Mouse (Mus musculus) limb, embryonic 12.5 days (tissue): Measurements from ENCODE around the gene Omt2b. TPM values are rescaled to one million over a fixed set of nuclear protein-coding genes. Genes with fewer than 3 reads are reported as not detected.
"Not testable (repeated sequence)": the region's sequence is repeated elsewhere in the genome, so short reads cannot be mapped to it uniquely, and the experiment has no call there.

Experiments
- ATAC-seq: fragments of 200-750 bp; cut with Nextera tagmentation; 2 replicates; pipeline ENCODE4 v1.8.0; 2017; ENCODE audit warnings: low read depth, moderate TSS enrichment; ENCODE audit not compliant: insufficient number of reproducible peaks, insufficient read depth, low FRiP score, low TSS enrichment
- H3K27ac ChIP-seq: fragments of 300-500 bp; sonication (generic); 2 replicates; pipeline ENCODE4 v1.5.1; 2016; ENCODE audit warnings: mild to moderate bottlenecking, moderate library complexity
- H3K27me3 ChIP-seq: fragments of 300-500 bp; sonication (generic); 2 replicates; pipeline ENCODE4 v1.6.1; 2016; ENCODE audit warnings: mild to moderate bottlenecking, moderate library complexity
- H3K36me3 ChIP-seq: fragments of 300-500 bp; sonication (generic); 2 replicates; pipeline ENCODE4 v1.6.1; 2016; ENCODE audit warnings: mild to moderate bottlenecking, moderate library complexity
- H3K4me1 ChIP-seq: fragments of 300-500 bp; sonication (generic); replicated peaks from 2 replicates; pipeline ENCODE4 v1.6.1; 2016
- H3K4me2 ChIP-seq: fragments of 300-500 bp; sonication (generic); 2 replicates; pipeline ENCODE4 v1.6.1; 2016; ENCODE audit warnings: mild to moderate bottlenecking, moderate library complexity
- H3K4me3 ChIP-seq: fragments of 300-500 bp; sonication (generic); replicated peaks from 2 replicates; pipeline ENCODE4 v1.5.1; 2016; ENCODE audit warnings: mild to moderate bottlenecking
- H3K9ac ChIP-seq: fragments of 300-500 bp; sonication (generic); replicated peaks from 2 replicates; pipeline ENCODE4 v1.6.1; 2016; ENCODE audit warnings: mild to moderate bottlenecking, moderate library complexity
- H3K9me3 ChIP-seq: fragments of 300-500 bp; sonication (generic); 2 replicates; pipeline ENCODE4 v1.6.1; 2016; ENCODE audit warnings: mild to moderate bottlenecking, moderate library complexity
- WGBS: fragments of 180-500 bp; shearing (Covaris S2); methylation state at CpG from one replicate; pipeline ENCODE4 v1.1.7; 2016; 5-methylcytosine and 5-hydroxymethylcytosine counted together
- polyA plus RNA-seq: library from polyadenylated mRNA; unstranded; fragments of >200 nt; fragmentation: Nextera tagmentation; extraction: Ambion mirVana; gene quantifications from 2 replicates; pipeline ENCODE4 v1.2.1, GENCODE M21; 2016

The Omt2b gene
- polyA plus RNA-seq, 1 experiment from 2014 or later = not detected

DNA sequence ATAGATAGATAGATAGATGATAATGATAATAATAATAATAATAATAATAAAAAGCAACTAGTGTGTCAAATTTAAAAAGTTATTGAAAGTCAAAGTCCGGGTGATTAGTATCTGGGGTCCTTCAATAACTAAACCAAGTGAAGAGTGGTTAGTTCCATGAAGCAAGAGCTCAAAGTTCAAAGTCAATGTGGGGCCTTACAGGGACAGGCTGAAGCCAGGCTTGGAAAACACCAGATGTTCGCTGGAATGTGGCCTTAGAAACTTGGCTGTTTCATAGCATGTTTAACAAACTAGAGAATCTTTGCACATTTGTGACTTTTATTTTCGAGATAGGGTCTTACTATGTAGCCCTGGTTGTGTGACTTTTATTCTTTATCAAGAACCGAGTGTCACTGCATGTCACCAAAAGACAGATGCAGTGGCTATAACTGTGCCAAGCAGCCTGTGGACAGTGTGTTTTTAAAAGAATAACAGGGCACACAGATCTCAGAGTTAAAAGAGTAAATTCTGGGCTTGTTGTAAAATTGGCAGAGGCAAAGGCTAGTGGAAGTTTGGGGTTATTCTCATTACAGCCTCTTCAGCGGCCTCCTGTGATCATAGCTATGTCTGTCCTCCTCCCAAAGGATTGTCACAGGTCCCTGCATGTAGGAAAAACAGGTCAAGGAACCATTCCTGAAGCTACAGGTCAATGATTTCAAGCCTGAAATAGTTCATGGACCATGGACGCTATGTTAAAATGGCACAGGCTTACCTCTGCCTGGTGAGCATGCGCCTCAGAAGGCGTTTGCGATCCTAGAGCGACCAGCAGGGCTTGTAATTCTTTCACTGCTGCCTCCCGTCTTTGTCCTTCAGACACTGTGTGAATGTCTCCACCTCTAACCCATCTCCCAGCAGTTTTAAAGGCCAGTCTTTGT lies 27.5 kb downstream of the Omt2b start:
- Histone ChIP-seq H3K9ac (no peak overlapping the region), H3K36me3 (no peaks in the 10 kb centered on the region), H3K27ac (no peak overlapping the region), H3K4me3 (no peak overlapping the region), H3K4me1 (no peaks in the 10 kb centered on the region), H3K9me3 (no peaks in the 10 kb centered on the region), H3K27me3 (no peaks in the 10 kb centered on the region), H3K4me2 (no peak overlapping the region)
- ATAC-seq = no peak
- 77% methylated on average over 11 of the region's 11 CpGs for WGBS

DNA sequence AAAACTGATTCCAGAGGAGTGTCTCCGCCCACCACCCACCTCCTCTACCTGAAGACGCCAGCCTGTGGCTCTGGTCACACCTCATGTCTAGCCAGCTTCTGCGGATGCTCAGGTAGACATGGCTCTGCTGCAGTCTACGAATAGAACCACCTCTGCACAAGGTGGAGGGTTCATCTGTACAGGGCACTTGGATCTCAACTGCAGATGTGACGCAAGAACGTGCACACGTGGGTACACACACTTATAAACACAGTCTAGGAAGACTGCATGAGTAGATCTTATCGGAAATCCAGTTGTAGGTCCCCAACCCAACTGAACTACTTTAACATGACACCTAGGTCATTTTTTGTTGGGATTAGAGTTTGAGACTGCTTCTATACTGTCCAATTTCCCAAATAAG lies 28.2 kb downstream of the Omt2b start, which contains the start of gene Gsta2:
Gsta2 (minus strand) TSS at position 178 of the 400 bp plus-strand sequence.
- Histone ChIP-seq H3K4me2 (no peak within 1 kb of the TSS), H3K4me3 (no peak within 1 kb of the TSS), H3K9me3 (no peaks in the 10 kb centered on the region), H3K4me1 (no peaks in the 10 kb centered on the region), H3K9ac (no peak within 1 kb of the TSS), H3K27ac (no peak within 1 kb of the TSS), H3K36me3 (no peaks in the 10 kb centered on the region), H3K27me3 (no peaks in the 10 kb centered on the region)
- ATAC-seq = no peak
- 85% methylated on average over 8 of the region's 8 CpGs for WGBS

GRCm38 (mm10) chr9:78358053-78358452 lies 30.7 kb downstream of the Omt2b start:
- Histone ChIP-seq H3K27me3 (no peaks in the 10 kb centered on the region), H3K9me3 (no peaks in the 10 kb centered on the region), H3K9ac (no peak overlapping the region), H3K36me3 (no peaks in the 10 kb centered on the region), H3K4me2 (no peak overlapping the region), H3K4me3 (no peak overlapping the region), H3K4me1 (no peaks in the 10 kb centered on the region), H3K27ac (no peak overlapping the region)
- ATAC-seq = no peak
- WGBS = 14% methylated on average over 9 of the region's 9 CpGs

GRCm38 (mm10) chr9:78359750-78360483 lies 32.5 kb downstream of the Omt2b start:
- H3K4me2 ChIP-seq = no peak overlapping the region

GRCm38 (mm10) chr9:78360484-78360872 lies 33.1 kb downstream of the Omt2b start:
- ATAC-seq = no peak
- Histone ChIP-seq H3K4me2 (no peak overlapping the region), H3K36me3 (no peaks in the 10 kb centered on the region), H3K27me3 (no peaks in the 10 kb centered on the region), H3K9ac (no peak overlapping the region), H3K4me1 (no peaks in the 10 kb centered on the region), H3K4me3 (no peak overlapping the region), H3K27ac (no peak overlapping the region), H3K9me3 (no peaks in the 10 kb centered on the region)
- 21% methylated on average over 2 of the region's 2 CpGs for WGBS

More at GRCm38 (mm10) chr9:78359750-78360483, 32.5 kb downstream of the Omt2b start:
- 73% methylated on average over 6 of the region's 6 CpGs for WGBS
- no peaks in the 10 kb centered on the region for H3K9me3 ChIP-seq
- no peaks in the 10 kb centered on the region for H3K27me3 ChIP-seq
- H3K4me1 ChIP-seq = no peaks in the 10 kb centered on the region
- H3K9ac ChIP-seq = no peak overlapping the region
- H3K27ac ChIP-seq = no peak overlapping the region
- ATAC-seq = no peak
- no peak overlapping the region for H3K4me3 ChIP-seq
- no peaks in the 10 kb centered on the region for H3K36me3 ChIP-seq

GRCm38 (mm10) chr9:78363374-78363773 lies 36.0 kb downstream of the Omt2b start:
- H3K27ac ChIP-seq = no peak overlapping the region
- no peak overlapping the region for H3K4me3 ChIP-seq
- H3K36me3 ChIP-seq = no peaks in the 10 kb centered on the region
- 63% methylated on average over 6 of the region's 6 CpGs for WGBS
- H3K4me1 ChIP-seq = no peaks in the 10 kb centered on the region
- no peak overlapping the region for H3K4me2 ChIP-seq
- H3K9ac ChIP-seq = no peak overlapping the region
- no peaks in the 10 kb centered on the region for H3K27me3 ChIP-seq
- no peak for ATAC-seq
- H3K9me3 ChIP-seq = no peaks in the 10 kb centered on the region

DNA sequence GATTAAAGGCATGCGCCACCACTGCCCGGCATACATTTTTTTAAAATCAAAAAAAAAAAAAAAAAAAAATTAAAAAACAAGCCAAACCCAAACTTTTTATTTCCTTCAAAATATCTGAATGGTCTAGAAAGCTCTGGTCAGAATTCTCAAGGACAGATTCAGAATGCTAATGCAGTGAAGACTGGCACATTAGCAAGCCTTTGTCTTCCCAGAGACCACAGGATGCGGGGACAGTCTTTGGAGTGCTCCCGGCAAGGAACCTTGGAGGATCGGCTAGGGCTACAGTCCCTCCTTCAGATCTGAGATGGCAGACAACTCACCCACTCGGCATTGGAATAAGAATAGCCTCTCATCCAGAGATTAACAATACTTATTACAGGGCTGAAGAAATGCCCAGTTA lies 37.3 kb downstream of the Omt2b start:
- no peak for ATAC-seq
- H3K4me2 ChIP-seq = no peak overlapping the region

GRCm38 (mm10) chr9:78365850-78366544 lies 38.6 kb downstream of the Omt2b start:
- Histone ChIP-seq H3K9ac (no peak overlapping the region), H3K27ac (no peak overlapping the region), H3K4me1 (no peaks in the 10 kb centered on the region), H3K27me3 (no peaks in the 10 kb centered on the region), H3K9me3 (no peaks in the 10 kb centered on the region), H3K36me3 (no peaks in the 10 kb centered on the region), H3K4me2 (no peak overlapping the region), H3K4me3 (no peak overlapping the region)
- 71% methylated on average over 13 of the region's 13 CpGs for WGBS
- no peak for ATAC-seq

More for the DNA sequence above, 37.3 kb downstream of the Omt2b start:
- Histone ChIP-seq H3K4me3 (no peak overlapping the region), H3K27me3 (no peaks in the 10 kb centered on the region), H3K36me3 (no peaks in the 10 kb centered on the region), H3K4me1 (no peaks in the 10 kb centered on the region), H3K9me3 (no peaks in the 10 kb centered on the region), H3K9ac (no peak overlapping the region), H3K27ac (no peak overlapping the region)
- WGBS = 91% methylated on average over 6 of the region's 6 CpGs

- H3K4me1 ChIP-seq, H3K9ac ChIP-seq, ATAC-seq, H3K9me3 ChIP-seq, H3K36me3 ChIP-seq, H3K27me3 ChIP-seq, H3K4me2 ChIP-seq, H3K4me3 ChIP-seq, H3K27ac ChIP-seq: not testable (repeated sequence)
- 90% methylated on average over 16 of the region's 16 CpGs for WGBS
Observed at GRCm38 (mm10) chr9:78367959-78368358, 40.6 kb downstream of the Omt2b start, which contains the start of gene Dppa5a. TSS of gene Dppa5a (minus strand) at chr9:78368177.

DNA sequence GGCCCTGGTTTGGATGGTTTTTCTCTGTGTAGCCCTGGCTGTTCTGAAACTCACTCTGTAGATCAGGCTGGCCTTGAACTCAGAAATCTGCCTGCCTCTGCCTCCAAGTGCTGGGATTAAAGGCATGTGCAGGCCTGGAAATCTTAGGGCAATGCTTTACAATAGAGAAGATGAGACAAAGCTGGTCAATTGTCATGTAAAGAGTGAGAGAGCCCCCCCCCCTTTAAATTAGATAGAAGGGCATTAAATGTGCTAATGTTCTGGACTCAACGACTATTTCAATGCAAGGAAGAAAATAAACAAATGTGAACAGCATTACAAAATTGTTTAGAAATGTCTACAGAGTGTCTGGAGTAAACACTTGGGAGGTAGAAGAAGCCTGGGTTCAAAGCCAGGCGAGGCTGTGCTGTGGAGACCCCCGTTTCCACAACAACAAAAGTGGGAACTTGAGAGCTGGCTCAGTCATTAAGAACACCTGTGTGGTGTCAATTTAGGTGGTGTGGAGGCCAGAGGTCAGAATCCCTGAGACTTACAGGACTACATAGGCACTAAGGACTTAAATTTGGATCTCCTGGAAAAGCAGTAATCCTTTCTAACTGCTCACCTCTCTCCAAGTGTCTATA lies 41.4 kb downstream of the Omt2b start:
- 66% methylated on average over 3 of the region's 3 CpGs for WGBS
- H3K4me3 ChIP-seq = no peak overlapping the region
- no peak for ATAC-seq
- no peak overlapping the region for H3K27ac ChIP-seq
- H3K9ac ChIP-seq = no peak overlapping the region
- no peaks in the 10 kb centered on the region for H3K4me1 ChIP-seq
- no peaks in the 10 kb centered on the region for H3K9me3 ChIP-seq
- H3K27me3 ChIP-seq = no peaks in the 10 kb centered on the region
- no peaks in the 10 kb centered on the region for H3K36me3 ChIP-seq
- H3K4me2 ChIP-seq = no peak overlapping the region

- Histone ChIP-seq H3K9me3 (no peaks in the 10 kb centered on the region), H3K4me1 (no peaks in the 10 kb centered on the region), H3K36me3 (no peaks in the 10 kb centered on the region), H3K4me3 (no peak overlapping the region), H3K9ac (no peak overlapping the region), H3K27me3 (no peaks in the 10 kb centered on the region), H3K27ac (no peak overlapping the region), H3K4me2 (no peak overlapping the region)
- ATAC-seq = no peak
- WGBS = 83% methylated on average over 2 of the region's 2 CpGs
Observed at GRCm38 (mm10) chr9:78369349-78369748, 42.0 kb downstream of the Omt2b start.
